Mouse (Mus musculus) thymus, adult 2 months (tissue): Measurements from ENCODE around the gene Ndc80.

ENCODE experiments used
- CTCF ChIP-seq: fragments of 200-500 bp; IDR thresholded peaks from 2 replicates; pipeline ENCODE4 v1.5.1; 2012; ENCODE audit warnings: mild to moderate bottlenecking, control low read depth, low read length, moderate library complexity, borderline replicate concordance; ENCODE audit not compliant: control insufficient read depth, poor library complexity, insufficient read depth; ENCODE audit errors: extremely low read depth
- POLR2A ChIP-seq: fragments of 200-500 bp; IDR thresholded peaks from 2 replicates; pipeline ENCODE4 v1.6.1; 2012; ENCODE audit warnings: mild to moderate bottlenecking, low read length, control low read depth, moderate library complexity; ENCODE audit not compliant: control insufficient read depth, poor library complexity, insufficient read depth; ENCODE audit errors: extremely low read depth

GRCm38 (mm10) chr17:71510297-71510696, 16.4 kb downstream of the Ndc80 start:
- no peak for TF ChIP-seq CTCF
- TF ChIP-seq POLR2A = no peak
